Mouse (Mus musculus): ENCODE measurements at regions not wholly inside any gene's neighbourhood (a gene's known extent, or its start where the extent isn't known, plus 50 kb on each side); places are given as distances from the start of the nearest gene placed in this dataset.

GRCm38 (mm10) chr16:30137812-30138211 is 73.6 kb downstream of the Hes1 start:
- no peak for TF ChIP-seq CTCF (IDR thresholded peaks at IDR 0.05; ENCODE audit: borderline replicate concordance, insufficient read depth, low read depth, low read length)
- no peak for TF ChIP-seq POLR2A (IDR thresholded peaks at IDR 0.05; ENCODE audit: borderline replicate concordance, insufficient read depth, low read length)
